11 mouse cellular contexts compared by ENCODE assay signal in the genomic region with DNA sequence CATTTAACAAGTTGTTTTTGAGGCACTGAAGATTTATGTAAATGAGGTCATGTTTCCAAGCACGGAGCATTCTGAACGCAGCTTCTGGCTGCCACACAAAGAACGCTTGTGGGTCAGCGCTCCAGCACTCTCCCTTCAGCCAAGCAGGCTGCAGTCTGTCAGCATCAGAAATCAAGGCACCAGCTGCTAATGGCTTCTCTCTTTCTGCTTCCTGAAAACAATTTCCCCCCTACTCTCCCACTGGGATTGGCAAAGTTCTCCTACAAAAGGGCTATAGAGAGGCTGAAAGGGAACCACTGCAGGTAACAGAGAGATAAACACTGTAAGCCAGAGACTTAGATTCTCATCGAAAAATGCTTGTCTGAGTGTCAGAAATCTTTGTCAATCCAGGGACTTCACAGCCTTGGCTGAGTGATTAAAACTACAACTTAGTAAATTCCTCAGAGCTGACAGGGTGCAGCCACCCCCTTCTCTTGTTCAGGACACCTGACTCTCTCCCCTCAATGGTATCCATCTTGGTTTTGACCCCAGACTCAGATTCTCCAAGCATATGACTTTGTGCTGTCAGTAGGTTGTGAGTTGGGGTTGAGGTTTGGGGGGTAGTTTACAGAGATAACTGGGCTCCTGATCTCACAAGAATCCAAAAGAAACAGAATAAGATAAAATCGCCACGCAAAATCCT.
A peak's percentile ranks its signal among the peaks of the same experiment; 100 is the strongest.
DNase-seq lines count a peak whose midpoint lies in the region; ATAC-seq and TF ChIP-seq lines count a peak whose summit lies in the region.
"Had no signal": no experiment of that assay in that cellular context is flagged by ENCODE, and none has a peak within 500 bp of the region (broad histone marks: within the 10 kb centered on the region; RNA-seq: fewer than 3 reads in every experiment).

No protein-coding gene starts in this region.

- no peak for TF ChIP-seq POLR2A in thymus, adult 2 months (IDR thresholded peaks at IDR 0.05; ENCODE audit: control insufficient read depth, extremely low read depth, insufficient read depth, low read length, poor library complexity)

- no peaks in the 10 kb centered on the region for H3K36me3 ChIP-seq in lung, embryonic 14.5 days (ENCODE audit: insufficient read depth)
- no peaks in the 10 kb centered on the region for H3K36me3 ChIP-seq in thymus, adult 2 months (ENCODE audit: control insufficient read depth, insufficient read depth, low read length)
- H3K36me3 ChIP-seq: embryonic facial prominence, embryonic 12.5 days; liver, embryonic 15.5 days had no signal

- no peaks in the 10 kb centered on the region for H3K4me1 ChIP-seq in lung, embryonic 14.5 days (ENCODE audit: insufficient read depth)
- no peaks in the 10 kb centered on the region for H3K4me1 ChIP-seq in thymus, adult 2 months (replicated peaks; ENCODE audit: control insufficient read depth, insufficient read depth, low read length)
- H3K4me1 ChIP-seq: liver, embryonic 15.5 days had no signal

- no peak for TF ChIP-seq CTCF in lung, embryonic 14.5 days (IDR thresholded peaks at IDR 0.05; ENCODE audit: low read depth)
- TF ChIP-seq CTCF in thymus, adult 2 months (IDR thresholded peaks at IDR 0.05; ENCODE audit: borderline replicate concordance, control insufficient read depth, extremely low read depth, insufficient read depth, low read length, poor library complexity) = no peak

- WGBS in lung, embryonic 14.5 days = 44% methylated on average over 7 of the region's 7 CpGs
- WGBS in thymus, adult 2 months = 89% methylated on average over 7 of the region's 7 CpGs

- no peaks in the 10 kb centered on the region for H3K9me3 ChIP-seq in lung, embryonic 14.5 days (ENCODE audit: low read depth, low read length)
- H3K9me3 ChIP-seq: embryonic facial prominence, embryonic 12.5 days; liver, embryonic 15.5 days had no signal

- peak; percentile 82 for ATAC-seq in lung, embryonic 14.5 days (ENCODE audit: insufficient read depth)

- peak overlapping the region; percentile 33; the same call in 1 of the 2 replicates for H3K27ac ChIP-seq in lung, embryonic 14.5 days (ENCODE audit: low read depth)
- no peak overlapping the region for H3K27ac ChIP-seq in thymus, adult 2 months (ENCODE audit: control insufficient read depth, insufficient read depth, low read length)
- H3K27ac ChIP-seq: embryonic facial prominence, embryonic 12.5 days; liver, embryonic 15.5 days had no signal

- no peak overlapping the region for H3K9ac ChIP-seq in lung, embryonic 14.5 days
- H3K9ac ChIP-seq: embryonic facial prominence, embryonic 12.5 days; liver, embryonic 15.5 days had no signal

- H3K27me3 ChIP-seq in lung, embryonic 14.5 days (ENCODE audit: insufficient read depth, low read length) = no peaks in the 10 kb centered on the region
- no peaks in the 10 kb centered on the region for H3K27me3 ChIP-seq in thymus, adult 2 months (ENCODE audit: control insufficient read depth, insufficient read depth, low read length)
- H3K27me3 ChIP-seq: CH12.LX; embryonic facial prominence, embryonic 12.5 days; liver, embryonic 15.5 days had no signal

- no peak overlapping the region for H3K4me2 ChIP-seq in lung, embryonic 14.5 days
- H3K4me2 ChIP-seq: embryonic facial prominence, embryonic 12.5 days; liver, embryonic 15.5 days had no signal

- DNase-seq in layer of hippocampus, adult 11-12 months (ENCODE audit: low spot score) = peak; percentile 37
- no peak for DNase-seq in layer of hippocampus, adult 9-10 months (ENCODE audit: low spot score)
- DNase-seq in cerebellum, adult 9-11 months = peak; percentile 21
- DNase-seq in gastrocnemius, postnatal 25 days = peak; percentile 25
- peak; percentile 16 to 22 for DNase-seq in kidney, adult 8-10 months
- peak; percentile 78 for DNase-seq in lung, embryonic 14.5 days
- DNase-seq in right cerebral cortex, postnatal 36 days (ENCODE audit: low spot score in 2 of 2) = peak; percentile 13 to 48
- DNase-seq in thymus, adult 2 months = no peak

- no peak overlapping the region for H3K4me3 ChIP-seq in lung, embryonic 14.5 days (ENCODE audit: low read depth, low read length)
- H3K4me3 ChIP-seq in thymus, adult 2 months (ENCODE audit: control insufficient read depth, insufficient read depth, low read length) = no peak overlapping the region
- H3K4me3 ChIP-seq: embryonic facial prominence, embryonic 12.5 days; liver, embryonic 15.5 days had no signal

Comparison
In these comparisons a context has a peak if more than half of its experiments do, and no peak if none do; other contexts are left out.
1. DNase-seq: peak in layer of hippocampus, adult 11-12 months (single experiment), cerebellum, adult 9-11 months (single experiment), gastrocnemius, postnatal 25 days (single experiment), kidney, adult 8-10 months (2 of 2), lung, embryonic 14.5 days (single experiment) and right cerebral cortex, postnatal 36 days (2 of 2); none in layer of hippocampus, adult 9-10 months (single experiment) and thymus, adult 2 months (single experiment).